Mouse (Mus musculus) heart, postnatal 0 days (tissue): Measurements from ENCODE around the gene Smc5. TPM values are rescaled to one million over a fixed set of nuclear protein-coding genes. Genes with fewer than 3 reads are reported as not detected.

Experiments used
- ATAC-seq: fragments of 200-750 bp; cut with Nextera tagmentation; 2 replicates; pipeline ENCODE4 v1.8.0; 2017; ENCODE audit warnings: low read depth, moderate number of reproducible peaks, moderate library complexity; ENCODE audit not compliant: insufficient read depth
- DNase-seq: peaks from one replicate; pipeline ENCODE4 v3.0.0-alpha.2; 2016; ENCODE audit warnings: low spot score
- H3K27ac ChIP-seq: fragments of 300-500 bp; sonication (generic); 2 replicates; pipeline ENCODE4 v1.5.1; 2014; ENCODE audit warnings: low read depth, mild to moderate bottlenecking
- H3K27me3 ChIP-seq: fragments of 300-500 bp; sonication (generic); 2 replicates; pipeline ENCODE4 v1.6.1; 2014; ENCODE audit warnings: low read length, mixed read lengths; ENCODE audit not compliant: control insufficient read depth, insufficient read depth
- H3K36me3 ChIP-seq: fragments of 300-500 bp; sonication (generic); replicated peaks from 2 replicates; pipeline ENCODE4 v1.6.1; 2014; ENCODE audit warnings: low read length, mixed read lengths; ENCODE audit not compliant: control insufficient read depth, insufficient read depth
- H3K4me1 ChIP-seq: fragments of 300-500 bp; sonication (generic); 2 replicates; pipeline ENCODE4 v1.6.1; 2014; ENCODE audit warnings: antibody characterized with exemption; ENCODE audit not compliant: control insufficient read depth, insufficient read depth
- H3K4me2 ChIP-seq: fragments of 300-500 bp; sonication (generic); 2 replicates; pipeline ENCODE4 v1.6.1; 2014; ENCODE audit warnings: low read depth, mild to moderate bottlenecking, low read length, moderate library complexity
- H3K4me3 ChIP-seq: fragments of 300-500 bp; sonication (generic); 2 replicates; pipeline ENCODE4 v1.5.1; 2014; ENCODE audit warnings: low read depth, low read length
- H3K9ac ChIP-seq: fragments of 300-500 bp; sonication (generic); replicated peaks from 2 replicates; pipeline ENCODE4 v1.6.1; 2014; ENCODE audit warnings: low read depth, low read length, mixed read lengths
- H3K9me3 ChIP-seq: fragments of 300-500 bp; sonication (generic); replicated peaks from 2 replicates; pipeline ENCODE4 v1.6.1; 2016; ENCODE audit warnings: low read length; ENCODE audit not compliant: control insufficient read depth
- CTCF ChIP-seq: IDR thresholded peaks from 2 replicates; pipeline ENCODE4 v1.5.1; 2016; ENCODE audit warnings: antibody characterized with exemption, control low read depth, low read depth
- EP300 ChIP-seq: IDR thresholded peaks from 2 replicates; pipeline ENCODE4 v1.6.1; 2016; ENCODE audit warnings: antibody characterized with exemption, low read depth
- WGBS: fragments of 180-500 bp; shearing (Covaris S2); extraction: QIAGEN DNeasy Blood & Tissue Kit; methylation state at CpG from one replicate; pipeline ENCODE4 v1.1.7; 2014; 5-methylcytosine and 5-hydroxymethylcytosine counted together
- polyA plus RNA-seq: library from polyadenylated mRNA; unstranded; fragments of >200 nt; fragmentation: Nextera tagmentation; extraction: Ambion mirVana; gene quantifications from 2 replicates; pipeline ENCODE4 v1.2.1, GENCODE M21; 2015
- total RNA-seq: library from RNA; depleted of rRNA; stranded (reverse); fragments of >200 nt; gene quantifications from 2 replicates; pipeline ENCODE4 v1.2.3, GENCODE M21; 2014; ENCODE audit warnings: low replicate concordance

Smc5 gene
- total and polyA plus RNA-seq, 2 experiments from 2014 or later, result 9.8 to 13.6 TPM

DNA sequence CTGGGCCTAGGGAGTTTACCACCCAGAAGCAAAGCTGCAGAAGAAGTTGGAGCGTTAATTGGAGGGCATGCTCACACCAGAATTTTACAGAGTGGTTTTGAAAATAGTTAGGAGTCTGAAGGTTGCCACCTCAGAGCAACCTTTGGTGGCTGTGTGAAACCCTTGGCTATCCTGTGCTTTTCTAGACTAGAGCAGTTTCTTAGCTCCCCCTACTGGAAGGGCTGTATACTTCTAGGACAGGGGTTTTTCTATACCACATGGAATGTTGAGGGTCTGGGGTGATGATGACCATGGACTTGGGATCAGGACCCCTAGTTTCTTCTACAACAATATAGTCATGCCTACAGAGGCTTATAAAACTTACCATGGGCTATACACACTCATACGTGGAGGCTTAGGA lies 36.3 kb upstream of the Smc5 start:
- WGBS, result 84% methylated on average over 2 of the region's 2 CpGs
- Histone ChIP-seq H3K27ac (no peak overlapping the region), H3K4me1 (no peaks in the 10 kb centered on the region), H3K27me3 (no peaks in the 10 kb centered on the region), H3K9me3 (no peaks in the 10 kb centered on the region), H3K4me3 (no peak overlapping the region), H3K4me2 (no peak overlapping the region), H3K36me3 (no peaks in the 10 kb centered on the region), H3K9ac (no peak overlapping the region)
- DNase-seq, result no peak
- ATAC-seq, result no peak
- no peak for TF ChIP-seq EP300
- no peak for TF ChIP-seq CTCF

DNA sequence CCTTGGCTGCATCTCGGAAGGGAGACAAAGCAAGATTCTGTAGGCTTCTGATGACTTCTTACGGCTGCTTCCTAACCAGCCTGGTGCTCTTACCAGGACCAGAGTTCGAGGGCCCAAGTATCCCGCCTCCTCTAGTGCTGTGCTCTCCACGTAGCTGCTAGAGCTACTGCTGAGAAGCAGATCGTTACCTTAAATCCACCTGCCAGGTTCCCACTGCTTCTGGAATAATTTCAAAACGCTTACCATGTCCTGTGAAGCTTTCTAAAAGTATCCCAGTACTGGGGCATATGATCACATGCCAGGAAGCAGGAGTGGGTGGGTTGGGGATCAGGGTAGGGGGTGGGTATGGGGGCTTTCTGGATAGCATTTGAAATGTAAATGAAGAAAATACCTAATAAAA lies 33.0 kb upstream of the Smc5 start:
- TF ChIP-seq CTCF, result no peak
- no peak for TF ChIP-seq EP300
- WGBS, result 78% methylated on average over 7 of the region's 7 CpGs
- no peaks in the 10 kb centered on the region for H3K27me3 ChIP-seq

DNA sequence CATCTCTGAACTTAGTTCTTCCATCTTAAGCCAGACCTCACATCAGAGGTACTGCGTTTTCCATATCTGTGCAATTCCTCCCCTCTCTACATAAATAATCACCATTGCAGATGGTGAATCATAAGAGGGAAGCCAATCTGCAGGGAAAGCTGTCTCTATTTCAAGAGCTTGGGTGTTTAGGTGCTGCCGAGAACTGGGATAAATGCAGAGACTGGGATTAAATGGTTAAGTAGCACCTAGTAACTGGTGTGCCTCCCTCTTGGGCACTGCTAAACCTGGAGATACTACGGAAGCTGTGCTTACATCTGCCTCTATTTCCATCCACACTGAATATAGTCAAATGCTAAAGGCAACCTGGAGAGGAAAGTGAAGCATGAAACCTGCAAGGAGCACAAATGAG lies 26.3 kb upstream of the Smc5 start:
- Histone ChIP-seq H3K27ac (no peak overlapping the region), H3K9ac (no peak overlapping the region), H3K36me3 (no peaks in the 10 kb centered on the region), H3K4me1 (no peaks in the 10 kb centered on the region), H3K4me2 (no peak overlapping the region), H3K9me3 (no peaks in the 10 kb centered on the region), H3K27me3 (no peaks in the 10 kb centered on the region), H3K4me3 (no peak overlapping the region)
- no peak for TF ChIP-seq CTCF
- TF ChIP-seq EP300, result no peak
- WGBS, result 77% methylated on average over 3 of the region's 3 CpGs
- no peak for DNase-seq
- ATAC-seq, result no peak

More for the DNA sequence above, 33.0 kb upstream of the Smc5 start:
- H3K36me3 ChIP-seq, result no peaks in the 10 kb centered on the region
- no peaks in the 10 kb centered on the region for H3K9me3 ChIP-seq
- no peak overlapping the region for H3K4me2 ChIP-seq
- no peak overlapping the region for H3K27ac ChIP-seq
- DNase-seq, result no peak
- no peak for ATAC-seq
- H3K4me3 ChIP-seq, result no peak overlapping the region
- no peaks in the 10 kb centered on the region for H3K4me1 ChIP-seq
- H3K9ac ChIP-seq, result no peak overlapping the region

DNA sequence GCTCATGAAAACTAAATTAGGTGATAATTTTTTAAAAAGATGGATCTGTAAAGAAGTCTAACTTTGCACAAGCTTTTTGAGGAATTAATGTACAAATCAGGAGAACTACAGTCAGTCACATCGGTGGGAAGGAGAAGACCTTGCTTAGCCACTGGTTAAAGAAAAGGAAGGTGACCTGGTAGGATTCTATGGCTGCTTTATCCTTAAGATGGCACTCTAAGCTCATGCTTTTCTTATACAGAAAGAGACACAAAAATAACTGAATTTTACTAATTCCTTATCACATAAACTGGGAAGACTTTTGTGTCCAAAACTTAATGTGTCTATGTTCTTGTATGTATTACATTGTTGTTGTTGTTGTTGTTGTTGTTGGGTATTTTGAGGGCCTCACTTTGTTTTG lies 25.2 kb upstream of the Smc5 start:
- Histone ChIP-seq H3K9ac (no peak overlapping the region), H3K27ac (no peak overlapping the region), H3K4me1 (no peaks in the 10 kb centered on the region), H3K4me3 (no peak overlapping the region), H3K27me3 (no peaks in the 10 kb centered on the region), H3K9me3 (no peaks in the 10 kb centered on the region), H3K4me2 (no peak overlapping the region), H3K36me3 (no peaks in the 10 kb centered on the region)
- ATAC-seq (no peak), DNase-seq (no peak)
- no peak for TF ChIP-seq CTCF
- TF ChIP-seq EP300, result no peak
- 81% methylated on average over 1 of the region's 1 CpGs for WGBS

DNA sequence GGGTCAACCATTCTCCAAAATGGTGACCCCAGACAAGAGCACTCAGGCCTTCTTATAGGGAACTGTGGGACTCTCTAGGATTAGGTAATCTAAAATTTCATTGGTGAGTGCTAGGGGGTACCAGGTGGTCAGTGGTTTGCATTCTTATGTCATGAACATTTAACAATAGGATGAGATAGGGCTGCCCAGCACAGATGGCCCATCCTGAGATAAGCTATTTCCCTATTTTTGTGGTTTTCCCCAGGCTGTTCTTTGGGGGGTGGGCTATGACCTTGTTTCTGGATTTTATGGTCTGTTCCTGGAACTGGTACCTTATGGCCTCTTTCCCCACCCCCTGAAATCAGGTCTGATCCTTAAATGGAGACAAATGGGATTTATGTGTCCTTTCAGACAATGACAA lies 23.5 kb upstream of the Smc5 start:
- H3K9ac ChIP-seq, result no peak overlapping the region
- H3K4me1 ChIP-seq, result no peaks in the 10 kb centered on the region
- no peak overlapping the region for H3K27ac ChIP-seq
- no peaks in the 10 kb centered on the region for H3K9me3 ChIP-seq
- DNase-seq, result no peak
- H3K27me3 ChIP-seq, result no peaks in the 10 kb centered on the region
- H3K4me2 ChIP-seq, result no peak overlapping the region
- TF ChIP-seq CTCF (no peak), EP300 (no peak)
- H3K4me3 ChIP-seq, result no peak overlapping the region
- no peaks in the 10 kb centered on the region for H3K36me3 ChIP-seq
- no peak for ATAC-seq

DNA sequence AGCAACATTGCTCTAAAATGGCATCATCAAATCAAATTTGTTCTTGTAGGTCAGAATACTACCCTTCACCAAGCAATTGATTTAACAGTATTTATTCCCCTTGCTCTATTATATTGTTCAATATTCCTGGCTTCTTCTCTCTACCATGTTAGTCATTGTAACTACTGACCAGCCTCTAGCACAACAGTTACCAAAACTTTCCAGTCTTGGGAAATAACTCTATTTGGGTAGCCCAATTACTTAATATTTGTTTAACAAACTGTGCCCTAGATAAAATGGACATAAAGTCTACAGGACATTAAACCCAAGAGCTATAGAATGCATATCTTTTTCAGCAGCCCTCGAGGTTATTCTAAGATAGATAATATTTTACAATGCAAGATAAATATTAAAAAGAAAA lies 15.6 kb upstream of the Smc5 start:
- H3K9me3 ChIP-seq, result peaks cover 12% of the 10 kb centered on the region
- no peaks in the 10 kb centered on the region for H3K4me1 ChIP-seq
- no peak overlapping the region for H3K4me3 ChIP-seq
- H3K4me2 ChIP-seq, result no peak overlapping the region
- no peak overlapping the region for H3K27ac ChIP-seq
- ATAC-seq (no peak), DNase-seq (no peak)
- H3K9ac ChIP-seq, result no peak overlapping the region
- no peaks in the 10 kb centered on the region for H3K36me3 ChIP-seq
- WGBS, result 54% methylated on average over 1 of the region's 1 CpGs
- TF ChIP-seq EP300 (no peak), CTCF (no peak)
- H3K27me3 ChIP-seq, result no peaks in the 10 kb centered on the region
